Mouse (Mus musculus): ENCODE results near the gene Vmn1r46. TPM values are rescaled to one million over a fixed set of nuclear protein-coding genes. Genes with fewer than 3 reads are reported as not detected.
"Not testable (repeated sequence)": the region's sequence is repeated elsewhere in the genome, so short reads cannot be mapped to it uniquely, and the experiment has no call there.

Vmn1r46 gene
- not detected for total RNA-seq (2022)

GRCm38 (mm10) chr6:89969013-89969412 is at the start of gene Vmn1r46:
TSS of gene Vmn1r46 (plus strand) at chr6:89969313.
- no peak for DNase-seq (ENCODE audit: low spot score in 2 of 2)

DNA sequence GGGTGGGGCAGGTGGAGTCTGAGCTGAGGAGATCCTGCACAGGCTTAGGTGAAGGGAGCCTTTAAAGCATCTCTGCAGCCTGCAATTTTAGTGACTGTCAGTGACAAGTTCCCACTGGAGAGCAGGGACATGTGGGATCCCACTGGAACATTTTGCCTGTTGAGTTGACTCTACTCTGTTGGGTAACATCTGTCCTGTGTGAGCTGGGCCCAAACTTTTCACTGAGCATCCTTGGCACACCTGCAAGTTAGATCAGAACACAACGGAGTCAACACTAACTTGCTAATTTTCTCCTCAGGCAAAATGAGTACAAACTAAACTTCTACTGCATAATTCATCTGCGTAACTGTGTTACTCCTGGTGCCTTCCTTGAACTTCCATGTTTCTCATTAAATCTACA is 28.6 kb upstream of the Vmn1r46 start, which contains the start of gene Vmn1r45:
TSS of gene Vmn1r45 (minus strand) at position 101 of the 400 bp plus-strand sequence.
- DNase-seq (ENCODE audit: low spot score in 2 of 2) = not testable (repeated sequence)

GRCm38 (mm10) chr6:89940926-89941325 is 28.2 kb upstream of the Vmn1r46 start:
- no peak for DNase-seq (ENCODE audit: low spot score in 2 of 2)

GRCm38 (mm10) chr6:89953556-89953955 is 15.6 kb upstream of the Vmn1r46 start:
- DNase-seq (ENCODE audit: low spot score in 2 of 2) = no peak

DNA sequence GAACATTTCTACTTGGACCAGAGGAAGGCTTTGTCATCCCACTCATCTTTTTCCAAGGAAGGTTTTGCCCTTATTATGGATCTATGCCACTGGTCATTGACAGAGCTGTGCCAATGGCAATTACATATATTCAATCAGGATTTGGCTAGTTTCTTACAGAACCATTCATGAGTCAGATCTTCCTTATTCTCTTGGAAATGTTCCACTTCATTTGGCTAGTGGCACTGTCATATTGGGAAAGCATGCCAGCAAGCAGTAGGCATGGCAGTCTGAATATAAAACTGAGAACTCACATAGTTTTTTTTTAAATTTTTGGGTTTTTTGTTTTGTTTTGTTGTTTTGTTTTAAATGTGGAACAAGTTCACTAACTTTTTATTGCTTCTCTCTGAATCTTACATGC is 2.8 kb upstream of the Vmn1r46 start:
- DNase-seq (ENCODE audit: low spot score in 2 of 2) = no peak

- DNase-seq (ENCODE audit: low spot score in 2 of 2) = no peak
These were observed 16.9 kb downstream of the Vmn1r46 start for GRCm38 (mm10) chr6:89985989-89986388.

GRCm38 (mm10) chr6:90015847-90016246 is 46.7 kb downstream of the Vmn1r46 start, which contains the start of gene Vmn1r47:
TSS of gene Vmn1r47 (plus strand) at chr6:90016147.
- not testable (repeated sequence) for DNase-seq (ENCODE audit: low spot score in 2 of 2)

Other genes starting within 250 kb of the Vmn1r46 start
- not detected for gene Vmn1r41, start 228.5 kb upstream of the Vmn1r46 start, total RNA-seq (2022)
- gene Vmn1r42, start 92.9 kb upstream of the Vmn1r46 start, total RNA-seq (2022) = not detected
- not detected for gene Vmn1r43, start 92.9 kb upstream of the Vmn1r46 start, total RNA-seq (2022)
- gene Vmn1r44, start 85.7 kb upstream of the Vmn1r46 start, total RNA-seq (2022) = not detected
- not detected for gene Vmn1r45, start 28.7 kb upstream of the Vmn1r46 start, total RNA-seq (2022)
- not detected for gene Vmn1r47, start 46.8 kb downstream of the Vmn1r46 start, total RNA-seq (2022)
- not detected for gene Vmn1r48, start 67.5 kb downstream of the Vmn1r46 start, total RNA-seq (2022)
- gene Vmn1r49, start 109.2 kb downstream of the Vmn1r46 start, total RNA-seq (2022) = not detected
- gene Vmn1r50, start 132.1 kb downstream of the Vmn1r46 start, total RNA-seq (2022) = not detected
- not detected for gene Vmn1r51, start 153.3 kb downstream of the Vmn1r46 start, total RNA-seq (2022)
- not detected for gene Vmn1r52, start 205.5 kb downstream of the Vmn1r46 start, total RNA-seq (2022)
- not detected for gene V1ra8, start 233.5 kb downstream of the Vmn1r46 start, total RNA-seq (2022)